Mouse (Mus musculus): ENCODE results near the gene Tex44.

GRCm38 (mm10) chr1:86406313-86406712 is 19.8 kb upstream of the Tex44 start:
- TF ChIP-seq CTCF (IDR thresholded peaks at IDR 0.05; ENCODE audit: control insufficient read depth, insufficient read depth, insufficient read length): no peak
- TF ChIP-seq USF1 (IDR thresholded peaks at IDR 0.05; ENCODE audit: low read depth): no peak
